Mouse (Mus musculus): Measurements from ENCODE around the gene Zpbp.

Gene Zpbp

GRCm38 (mm10) chr11:11461635-11462560 lies at the start of gene Zpbp, which contains the start of gene Spata48:
Gene Zpbp (minus strand): TSS chr11:11462408.
Gene Spata48 (plus strand): TSS chr11:11462094.
- peak; percentile 90 to 96 for DNase-seq (ENCODE audit: inconsistent age in 2 of 2, low spot score in 1 of 2)

GRCm38 (mm10) chr11:11509413-11509812 lies 47.2 kb upstream of the Zpbp start:
- no peak for DNase-seq (ENCODE audit: inconsistent age in 2 of 2, low spot score in 1 of 2)

- no peak for DNase-seq (ENCODE audit: inconsistent age in 2 of 2, low spot score in 1 of 2)
These were observed 44.0 kb upstream of the Zpbp start for GRCm38 (mm10) chr11:11506187-11506586.

- DNase-seq (ENCODE audit: inconsistent age in 2 of 2, low spot score in 1 of 2), result peak; percentile 5 to 58
These were observed 37.7 kb upstream of the Zpbp start for GRCm38 (mm10) chr11:11499944-11500343.

- no peak for DNase-seq (ENCODE audit: inconsistent age in 2 of 2, low spot score in 1 of 2)
These were observed 33.5 kb upstream of the Zpbp start for GRCm38 (mm10) chr11:11495697-11496096.

GRCm38 (mm10) chr11:11492044-11492443 lies 29.8 kb upstream of the Zpbp start:
- DNase-seq (ENCODE audit: inconsistent age in 2 of 2, low spot score in 1 of 2), result no peak

- DNase-seq (ENCODE audit: inconsistent age in 2 of 2, low spot score in 1 of 2), result no peak
These were observed 22.2 kb upstream of the Zpbp start for GRCm38 (mm10) chr11:11484378-11484777.

GRCm38 (mm10) chr11:11468924-11469323 lies 6.7 kb upstream of the Zpbp start:
- no peak for DNase-seq (ENCODE audit: inconsistent age in 2 of 2, low spot score in 1 of 2)

GRCm38 (mm10) chr11:11462561-11462890 lies 318 bp upstream of the Zpbp start:
- DNase-seq (ENCODE audit: inconsistent age in 2 of 2, low spot score in 1 of 2), result no peak

- peak in 1 of 2 experiments; percentile 41 for DNase-seq (ENCODE audit: inconsistent age in 2 of 2, low spot score in 1 of 2)
These were observed 7.2 kb downstream of the Zpbp start for GRCm38 (mm10) chr11:11455037-11455436.

GRCm38 (mm10) chr11:11417356-11417755 lies 44.9 kb downstream of the Zpbp start:
- no peak for DNase-seq (ENCODE audit: inconsistent age in 2 of 2, low spot score in 1 of 2)

- no peak for DNase-seq (ENCODE audit: inconsistent age in 2 of 2, low spot score in 1 of 2)
These were observed 48.0 kb downstream of the Zpbp start for GRCm38 (mm10) chr11:11414188-11414587.

- DNase-seq (ENCODE audit: inconsistent age in 2 of 2, low spot score in 1 of 2), result peak in 1 of 2 experiments; percentile 9
These were observed 67.5 kb downstream of the Zpbp start for GRCm38 (mm10) chr11:11394686-11395085.

- DNase-seq (ENCODE audit: inconsistent age in 2 of 2, low spot score in 1 of 2), result no peak
These were observed 69.0 kb downstream of the Zpbp start for GRCm38 (mm10) chr11:11393164-11393563.

- DNase-seq (ENCODE audit: inconsistent age in 2 of 2, low spot score in 1 of 2), result no peak
These were observed 90.9 kb downstream of the Zpbp start for GRCm38 (mm10) chr11:11371305-11371704.

- no peak for DNase-seq (ENCODE audit: inconsistent age in 2 of 2, low spot score in 1 of 2)
These were observed 178.7 kb downstream of the Zpbp start for GRCm38 (mm10) chr11:11283512-11283911.

GRCm38 (mm10) chr11:11280128-11280527 lies 182.1 kb downstream of the Zpbp start:
- DNase-seq (ENCODE audit: inconsistent age in 2 of 2, low spot score in 1 of 2), result no peak

GRCm38 (mm10) chr11:11257348-11257747 lies 204.9 kb downstream of the Zpbp start:
- no peak for DNase-seq (ENCODE audit: inconsistent age in 2 of 2, low spot score in 1 of 2)

- DNase-seq (ENCODE audit: inconsistent age in 2 of 2, low spot score in 1 of 2), result no peak
These were observed 219.4 kb downstream of the Zpbp start for GRCm38 (mm10) chr11:11242694-11243377.

- peak in 1 of 2 experiments; percentile 31 for DNase-seq (ENCODE audit: inconsistent age in 2 of 2, low spot score in 1 of 2)
These were observed 222.9 kb downstream of the Zpbp start for GRCm38 (mm10) chr11:11239346-11239745.

Measured in adrenal gland, adult (tissue).